Mouse (Mus musculus) liver, adult 2 months (tissue): ENCODE results near the gene Tulp2.

ENCODE experiments used
- CTCF ChIP-seq: fragments of 200-500 bp; IDR thresholded peaks from 2 replicates; pipeline ENCODE4 v1.5.1; 2011; ENCODE audit warnings: low read depth, low read length, control low read depth
- POLR2A ChIP-seq: fragments of 200-500 bp; IDR thresholded peaks from 2 replicates; pipeline ENCODE4 v1.6.1; 2011; ENCODE audit warnings: low read length, control low read depth; ENCODE audit not compliant: insufficient read depth; ENCODE audit errors: extremely low read depth

- TF ChIP-seq CTCF (no peak), POLR2A (no peak)
These were observed 42.0 kb downstream of the Tulp2 start for GRCm38 (mm10) chr7:45523678-45524170.
